Mouse (Mus musculus): ENCODE measurements around the gene Pex16. TPM values are rescaled to one million over a fixed set of nuclear protein-coding genes. Genes with fewer than 3 reads are reported as not detected.
A peak's percentile ranks its signal among the peaks of the same experiment; 100 is the strongest.

Gene Pex16
- polyA plus RNA-seq, 1 experiment from 2014 or later = 22.8 TPM

DNA sequence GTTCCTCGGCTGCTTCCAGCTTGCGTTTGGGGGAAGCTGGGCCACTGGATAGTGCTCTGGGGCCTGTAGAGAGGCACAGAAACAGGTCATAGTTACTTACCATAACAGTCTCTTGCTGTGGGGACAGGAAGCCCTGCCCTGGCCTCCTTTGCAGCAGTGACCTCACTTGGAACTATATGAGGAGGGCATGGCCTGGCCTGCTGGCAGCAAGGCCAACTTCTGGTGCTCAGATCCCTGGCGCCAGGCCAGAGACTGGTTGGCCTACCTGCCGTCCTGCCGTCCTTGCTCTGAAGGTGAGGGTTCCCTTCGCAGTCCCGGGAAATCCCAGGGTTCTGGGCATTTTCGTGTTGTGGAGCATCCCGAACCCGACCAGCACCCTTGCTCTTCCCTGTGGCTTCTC, 37.2 kb downstream of the Pex16 start:
- H3K36me3 ChIP-seq (replicated peaks) = peaks cover 89% of the 10 kb centered on the region
- 94% methylated on average over 10 of the region's 10 CpGs for WGBS

GRCm38 (mm10) chr2:92421723-92422387, 47.4 kb downstream of the Pex16 start:
- no peak overlapping the region for H3K4me2 ChIP-seq
- no peak overlapping the region for H3K27ac ChIP-seq
- peaks cover 37% of the 10 kb centered on the region for H3K4me1 ChIP-seq
- H3K9me3 ChIP-seq = no peaks in the 10 kb centered on the region
- no peak for ATAC-seq (ENCODE audit: low FRiP score)
- H3K36me3 ChIP-seq (replicated peaks) = peaks cover 74% of the 10 kb centered on the region
- H3K9ac ChIP-seq = no peak overlapping the region
- H3K4me3 ChIP-seq (replicated peaks) = no peak overlapping the region
- H3K27me3 ChIP-seq = no peaks in the 10 kb centered on the region
- WGBS = 95% methylated on average over 7 of the region's 7 CpGs

More for the DNA sequence above, 37.2 kb downstream of the Pex16 start:
- no peak overlapping the region for H3K27ac ChIP-seq
- H3K4me2 ChIP-seq = no peak overlapping the region
- no peak overlapping the region for H3K4me3 ChIP-seq (replicated peaks)
- no peak overlapping the region for H3K9ac ChIP-seq
- no peaks in the 10 kb centered on the region for H3K9me3 ChIP-seq
- ATAC-seq (ENCODE audit: low FRiP score) = no peak
- no peaks in the 10 kb centered on the region for H3K4me1 ChIP-seq
- no peaks in the 10 kb centered on the region for H3K27me3 ChIP-seq

GRCm38 (mm10) chr2:92422388-92423135, 48.1 kb downstream of the Pex16 start:
- H3K27me3 ChIP-seq = no peaks in the 10 kb centered on the region
- H3K4me3 ChIP-seq (replicated peaks) = no peak overlapping the region
- H3K4me1 ChIP-seq = peaks cover 41% of the 10 kb centered on the region
- H3K36me3 ChIP-seq (replicated peaks) = peaks cover 69% of the 10 kb centered on the region
- H3K4me2 ChIP-seq = no peak overlapping the region
- no peak for ATAC-seq (ENCODE audit: low FRiP score)
- no peak overlapping the region for H3K9ac ChIP-seq
- H3K27ac ChIP-seq = no peak overlapping the region
- H3K9me3 ChIP-seq = no peaks in the 10 kb centered on the region
- WGBS = 83% methylated on average over 10 of the region's 10 CpGs

DNA sequence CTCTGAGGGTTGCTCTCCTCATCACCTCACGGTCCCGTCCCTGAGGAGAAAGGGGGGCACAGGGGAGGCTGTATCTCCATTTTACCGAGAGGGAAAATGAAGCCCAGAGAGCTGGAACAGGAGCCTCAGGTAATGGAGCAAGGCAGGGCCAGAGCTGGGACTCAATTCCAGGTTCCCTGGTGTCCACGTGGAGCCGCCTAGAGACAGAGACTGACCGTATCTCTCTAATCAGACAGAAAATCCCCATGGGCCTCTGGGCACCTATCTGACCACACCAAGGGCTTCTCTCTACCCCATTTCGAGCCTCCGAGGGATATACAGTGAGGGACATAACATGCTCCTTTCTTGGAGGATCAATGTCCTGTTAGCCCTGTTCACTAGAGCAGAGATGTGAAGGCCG, 48.7 kb downstream of the Pex16 start:
- H3K4me1 ChIP-seq = peaks cover 46% of the 10 kb centered on the region
- no peak overlapping the region for H3K4me2 ChIP-seq
- H3K9me3 ChIP-seq = no peaks in the 10 kb centered on the region
- H3K27ac ChIP-seq = peak overlapping the region; percentile 89; the same call in 1 of the 2 replicates
- peaks cover 63% of the 10 kb centered on the region for H3K36me3 ChIP-seq (replicated peaks)
- no peak overlapping the region for H3K9ac ChIP-seq
- no peak overlapping the region for H3K4me3 ChIP-seq (replicated peaks)
- WGBS = 94% methylated on average over 9 of the region's 9 CpGs
- H3K27me3 ChIP-seq = no peaks in the 10 kb centered on the region
- no peak for ATAC-seq (ENCODE audit: low FRiP score)

- H3K27ac ChIP-seq = peak overlapping the region; percentile 89
- H3K9me3 ChIP-seq = no peaks in the 10 kb centered on the region
- H3K4me1 ChIP-seq = peaks cover 54% of the 10 kb centered on the region
- H3K4me2 ChIP-seq = no peak overlapping the region
- 81% methylated on average over 9 of the region's 9 CpGs for WGBS
- ATAC-seq (ENCODE audit: low FRiP score) = no peak
- H3K4me3 ChIP-seq (replicated peaks) = no peak overlapping the region
- no peaks in the 10 kb centered on the region for H3K27me3 ChIP-seq
- H3K36me3 ChIP-seq (replicated peaks) = peaks cover 56% of the 10 kb centered on the region
- no peak overlapping the region for H3K9ac ChIP-seq
Observed at GRCm38 (mm10) chr2:92423702-92424461, 49.4 kb downstream of the Pex16 start.

- Histone ChIP-seq H3K4me2 (peak overlapping the region; percentile 15), H3K36me3 (replicated peaks) (peaks cover 48% of the 10 kb centered on the region), H3K27me3 (no peaks in the 10 kb centered on the region), H3K4me1 (peaks cover 60% of the 10 kb centered on the region), H3K4me3 (replicated peaks) (no peak overlapping the region), H3K27ac (peak overlapping the region; percentile 89), H3K9me3 (no peaks in the 10 kb centered on the region), H3K9ac (0 out of 2 replicates have a peak overlapping the region, but pooled peaks have one; percentile 12)
- ATAC-seq (ENCODE audit: low FRiP score) = peak; percentile 66
- WGBS = 38% methylated on average over 9 of the region's 9 CpGs
Observed at GRCm38 (mm10) chr2:92424462-92425308, 50.2 kb downstream of the Pex16 start.

GRCm38 (mm10) chr2:92425366-92425765, 50.9 kb downstream of the Pex16 start:
- Histone ChIP-seq H3K4me1 (peaks cover 64% of the 10 kb centered on the region), H3K4me2 (peak overlapping the region; percentile 15; the same call in 1 of the 2 replicates), H3K27me3 (no peaks in the 10 kb centered on the region), H3K27ac (peak overlapping the region; percentile 76; the same call in 1 of the 2 replicates), H3K4me3 (replicated peaks) (no peak overlapping the region), H3K36me3 (replicated peaks) (peaks cover 41% of the 10 kb centered on the region), H3K9me3 (no peaks in the 10 kb centered on the region), H3K9ac (no peak overlapping the region)
- WGBS = 70% methylated on average over 4 of the region's 4 CpGs
- peak; percentile 31 for ATAC-seq (ENCODE audit: low FRiP score)

DNA sequence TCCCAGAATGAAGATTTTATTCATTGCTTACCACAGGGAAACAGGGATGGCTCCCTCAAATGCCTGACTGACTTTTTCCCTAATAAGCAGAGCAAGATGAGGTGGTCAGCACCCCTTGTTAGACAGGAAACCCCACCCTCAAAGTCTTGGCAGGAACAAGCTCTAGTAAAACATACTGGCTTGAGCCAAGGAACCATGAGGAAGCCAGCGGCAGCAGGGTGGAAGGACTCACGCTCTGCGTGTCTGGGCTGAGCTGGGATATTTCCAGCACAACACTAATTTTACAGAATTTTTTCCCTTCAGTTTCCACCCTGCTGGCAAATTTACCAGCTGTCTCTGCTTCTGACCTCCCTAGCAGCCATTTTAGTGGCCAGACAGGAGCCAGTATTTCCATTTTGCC, 52.0 kb downstream of the Pex16 start:
- no peak for ATAC-seq (ENCODE audit: low FRiP score)
- 89% methylated on average over 3 of the region's 3 CpGs for WGBS
- H3K27ac ChIP-seq = peak overlapping the region; percentile 76; the same call in 1 of the 2 replicates
- H3K36me3 ChIP-seq (replicated peaks) = peaks cover 31% of the 10 kb centered on the region
- peaks cover 75% of the 10 kb centered on the region for H3K4me1 ChIP-seq
- no peak overlapping the region for H3K9ac ChIP-seq
- no peaks in the 10 kb centered on the region for H3K9me3 ChIP-seq
- no peak overlapping the region for H3K4me2 ChIP-seq
- no peaks in the 10 kb centered on the region for H3K27me3 ChIP-seq
- H3K4me3 ChIP-seq (replicated peaks) = no peak overlapping the region

GRCm38 (mm10) chr2:92427882-92428281, 53.4 kb downstream of the Pex16 start:
- WGBS = 63% methylated on average over 6 of the region's 6 CpGs
- no peaks in the 10 kb centered on the region for H3K27me3 ChIP-seq
- H3K4me3 ChIP-seq (replicated peaks) = no peak overlapping the region
- no peak for ATAC-seq (ENCODE audit: low FRiP score)
- H3K36me3 ChIP-seq (replicated peaks) = peaks cover 16% of the 10 kb centered on the region
- peaks cover 89% of the 10 kb centered on the region for H3K4me1 ChIP-seq
- no peaks in the 10 kb centered on the region for H3K9me3 ChIP-seq
- H3K9ac ChIP-seq = no peak overlapping the region
- H3K4me2 ChIP-seq = no peak overlapping the region
- H3K27ac ChIP-seq = no peak overlapping the region

DNA sequence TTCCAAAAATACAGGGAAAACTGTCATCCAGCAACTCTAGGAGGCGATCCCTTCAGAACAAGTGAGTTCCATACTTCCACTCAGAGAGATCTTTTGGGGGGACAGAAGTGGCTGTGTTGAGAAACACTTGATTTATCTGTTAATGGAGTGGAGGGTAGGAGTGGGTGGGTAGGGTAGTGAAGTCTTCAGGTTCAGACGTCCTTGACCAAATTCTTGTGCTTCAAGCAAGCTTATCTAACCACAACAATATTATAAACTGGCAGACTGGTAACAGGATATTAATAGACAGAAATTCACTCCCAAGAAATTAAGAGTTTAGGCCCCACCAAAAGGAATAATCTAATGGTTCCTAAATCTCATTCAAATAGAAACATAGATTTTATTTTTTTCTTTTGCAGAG, 55.6 kb downstream of the Pex16 start:
- Histone ChIP-seq H3K9me3 (no peaks in the 10 kb centered on the region), H3K4me2 (no peak overlapping the region), H3K27me3 (0 out of 2 replicates have a peak, but pooled peaks cover under 1% of the 10 kb centered on the region), H3K9ac (no peak overlapping the region), H3K36me3 (replicated peaks) (0 out of 2 replicates have a peak, but pooled peaks cover 3% of the 10 kb centered on the region), H3K4me1 (peaks cover 85% of the 10 kb centered on the region), H3K27ac (no peak overlapping the region), H3K4me3 (replicated peaks) (no peak overlapping the region)
- no peak for ATAC-seq (ENCODE audit: low FRiP score)
- 92% methylated on average over 2 of the region's 2 CpGs for WGBS
